Mouse (Mus musculus) C2C12 (cell line): Measurements from ENCODE around the gene Tmem98.

ENCODE experiments used
- CEBPB ChIP-seq: IDR thresholded peaks from one replicate; pipeline ENCODE4 v1.6.1; 2011; ENCODE audit warnings: low read depth, mild to moderate bottlenecking, control low read depth, moderate library complexity
- CTCF ChIP-seq: IDR thresholded peaks from one replicate; pipeline ENCODE4 v1.5.1; 2011; ENCODE audit not compliant: control insufficient read depth, insufficient read depth, insufficient read length
- FOSL1 ChIP-seq: IDR thresholded peaks from one replicate; pipeline ENCODE4 v1.8.0; 2011; ENCODE audit warnings: mild to moderate bottlenecking, low read length; ENCODE audit not compliant: poor library complexity, insufficient read depth, severe bottlenecking
- MAX ChIP-seq: IDR thresholded peaks from one replicate; pipeline ENCODE4 v1.6.1; 2011; ENCODE audit warnings: mild to moderate bottlenecking, control low read depth
- MYOD1 ChIP-seq: IDR thresholded peaks from one replicate; pipeline ENCODE4 v1.6.1; 2011; ENCODE audit warnings: low read depth; ENCODE audit not compliant: control insufficient read depth, insufficient read length
- USF1 ChIP-seq: IDR thresholded peaks from one replicate; pipeline ENCODE4 v1.6.1; 2011; ENCODE audit warnings: low read depth, mild to moderate bottlenecking, control low read depth, moderate library complexity

DNA sequence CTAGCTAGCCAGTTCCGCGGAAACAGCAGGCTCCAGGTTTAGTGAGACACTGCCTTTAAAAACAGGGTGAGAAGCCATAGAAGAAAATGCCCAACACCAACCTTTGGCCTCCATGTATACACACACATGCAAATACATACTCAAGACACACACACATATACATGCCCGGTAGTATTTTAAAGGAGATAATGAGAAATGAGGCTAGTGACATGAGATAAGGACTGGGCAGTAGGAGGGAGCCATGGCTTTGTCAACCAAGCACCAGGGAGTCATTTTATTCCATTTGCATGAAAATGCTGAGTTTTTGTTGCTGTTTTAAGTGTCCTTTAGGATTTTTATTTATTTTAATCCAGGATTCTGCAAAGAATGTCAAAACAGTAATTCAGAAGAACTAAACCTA is 19.6 kb upstream of the Tmem98 start:
- TF ChIP-seq USF1 (no peak), CTCF (no peak), MYOD1 (no peak), MAX (no peak), CEBPB (no peak), FOSL1 (no peak)
